Mouse (Mus musculus) MEL (cell line): Measurements from ENCODE around the gene Lrpprc. TPM values are rescaled to one million over a fixed set of nuclear protein-coding genes. Genes with fewer than 3 reads are reported as not detected.

Experiments used
- DNase-seq: peaks from one replicate; pipeline ENCODE4 v3.0.0; 2011; ENCODE audit warnings: low read depth, low spot score
- H3K27ac ChIP-seq: 2 replicates; pipeline ENCODE4 v1.5.1; 2012; ENCODE audit warnings: low read depth, mild to moderate bottlenecking, control low read depth, low read length, moderate library complexity; ENCODE audit not compliant: control insufficient read depth
- H3K27me3 ChIP-seq, 2 experiments: fragments of 150-350 bp in 1 of 2; sonication (generic) in 1 of 2; 2 replicates each; pipeline ENCODE4 v1.6.1; 2012; ENCODE audit warnings: low read length in 2 of 2, mild to moderate bottlenecking in 2 of 2, improper control_type of control experiment in 1 of 2, moderate library complexity in 1 of 2; ENCODE audit not compliant: insufficient read depth in 2 of 2, control insufficient read depth in 1 of 2
- H3K36me3 ChIP-seq, 2 experiments: 2 replicates each; pipeline ENCODE4 v1.6.1; 2012 to 2014; ENCODE audit warnings: low read length in 2 of 2, improper control_type of control experiment in 1 of 2, inconsistent platforms in 1 of 2, mild to moderate bottlenecking in 1 of 2; ENCODE audit not compliant: insufficient read depth in 2 of 2, control insufficient read depth in 1 of 2
- H3K4me1 ChIP-seq, 2 experiments: fragments of 150-350 bp in 1 of 2; sonication (generic) in 1 of 2; 2 replicates each; pipeline ENCODE4 v1.6.1; 2012; ENCODE audit warnings: low read length in 2 of 2, improper control_type of control experiment in 1 of 2, mild to moderate bottlenecking in 1 of 2; ENCODE audit not compliant: insufficient read depth in 2 of 2, control insufficient read depth in 1 of 2
- H3K4me3 ChIP-seq, 2 experiments: fragments of 150-350 bp in 1 of 2; sonication (generic) in 1 of 2; 2 replicates each; pipeline ENCODE4 v1.5.1; 2012; ENCODE audit warnings: low read depth in 2 of 2, low read length in 2 of 2, mild to moderate bottlenecking in 2 of 2, moderate library complexity in 2 of 2, control low read depth in 1 of 2, improper control_type of control experiment in 1 of 2; ENCODE audit not compliant: control insufficient read depth in 1 of 2, insufficient read depth in 1 of 2
- H3K79me2 ChIP-seq: 2 replicates; pipeline ENCODE4 v1.6.1; 2012; ENCODE audit warnings: mild to moderate bottlenecking, low read length, moderate library complexity; ENCODE audit not compliant: control insufficient read depth, poor library complexity, insufficient read depth
- H3K9ac ChIP-seq: 2 replicates; pipeline ENCODE4 v1.6.1; 2012; ENCODE audit warnings: low read depth, mild to moderate bottlenecking, control low read depth, low read length, moderate library complexity; ENCODE audit not compliant: control insufficient read depth, poor library complexity, severe bottlenecking
- H3K9me3 ChIP-seq: fragments of 150-350 bp; sonication (generic); replicated peaks from 2 replicates; pipeline ENCODE4 v1.6.1; 2012; ENCODE audit warnings: mild to moderate bottlenecking, low read length, improper control_type of control experiment, moderate library complexity; ENCODE audit not compliant: insufficient read depth
- BHLHE40 ChIP-seq: IDR thresholded peaks from 2 replicates; pipeline ENCODE4 v1.6.1; 2012; ENCODE audit warnings: low read depth, mild to moderate bottlenecking, inconsistent platforms, low read length, improper control_type of control experiment, borderline replicate concordance
- CHD1 ChIP-seq: IDR thresholded peaks from 2 replicates; pipeline ENCODE4 v1.6.1; 2012; ENCODE audit warnings: low read depth, mild to moderate bottlenecking, inconsistent platforms, low read length, improper control_type of control experiment
- CHD2 ChIP-seq: IDR thresholded peaks from 2 replicates; pipeline ENCODE4 v1.6.1; 2011; ENCODE audit warnings: low read length, improper control_type of control experiment
- CTCF ChIP-seq, 3 experiments: IDR thresholded peaks in 2 of 3; conservative IDR thresholded peaks in 1 of 3; 2 replicates each; pipeline ENCODE4 v1.5.1; 2011 to 2012; ENCODE audit warnings: low read length in 3 of 3, low read depth in 2 of 3, mild to moderate bottlenecking in 2 of 3, improper control_type of control experiment in 1 of 3, inconsistent platforms in 1 of 3, mixed read lengths in 1 of 3, moderate library complexity in 1 of 3; ENCODE audit not compliant: control insufficient read depth in 1 of 3, insufficient read depth in 1 of 3, poor library complexity in 1 of 3, severe bottlenecking in 1 of 3
- ELF1 ChIP-seq: IDR thresholded peaks from 2 replicates; pipeline ENCODE4 v1.6.1; 2014; ENCODE audit warnings: low read depth, mild to moderate bottlenecking, inconsistent platforms, low read length, improper control_type of control experiment, moderate library complexity
- ETS1 ChIP-seq: IDR thresholded peaks from 2 replicates; pipeline ENCODE4 v1.6.1; 2012; ENCODE audit warnings: low read depth, mild to moderate bottlenecking, inconsistent platforms, low read length, improper control_type of control experiment, moderate library complexity
- MEF2A ChIP-seq: IDR thresholded peaks from 2 replicates; pipeline ENCODE4 v1.6.1; 2014; ENCODE audit warnings: low read depth, mild to moderate bottlenecking, inconsistent platforms, low read length, improper control_type of control experiment; ENCODE audit not compliant: poor library complexity, insufficient replicate concordance, severe bottlenecking; ENCODE audit errors: extremely low read depth
- MYB ChIP-seq: IDR thresholded peaks from 2 replicates; pipeline ENCODE4 v1.6.1; 2011; ENCODE audit warnings: mild to moderate bottlenecking, low read depth, low read length, improper control_type of control experiment
- MYC ChIP-seq: IDR thresholded peaks from 2 replicates; pipeline ENCODE4 v1.6.1; 2011; ENCODE audit warnings: low read depth, mild to moderate bottlenecking, low read length, improper control_type of control experiment, moderate library complexity
- NRF1 ChIP-seq: IDR thresholded peaks from 2 replicates; pipeline ENCODE4 v1.6.1; 2014; ENCODE audit warnings: low read depth, mild to moderate bottlenecking, inconsistent platforms, low read length, improper control_type of control experiment, moderate library complexity; ENCODE audit not compliant: poor library complexity, insufficient read depth, severe bottlenecking
- POLR2AphosphoS2 ChIP-seq: IDR thresholded peaks from 2 replicates; pipeline ENCODE4 v1.6.1; 2011; ENCODE audit warnings: low read length, improper control_type of control experiment
- RCOR1 ChIP-seq: IDR thresholded peaks from 2 replicates; pipeline ENCODE4 v1.6.1; 2012; ENCODE audit warnings: low read depth, mild to moderate bottlenecking, inconsistent platforms, low read length, improper control_type of control experiment
- SIN3A ChIP-seq: IDR thresholded peaks from 2 replicates; pipeline ENCODE4 v1.6.1; 2012; ENCODE audit warnings: low read length, improper control_type of control experiment, inconsistent platforms
- polyA plus RNA-seq, 2 experiments: library from polyadenylated mRNA; stranded (reverse) in 1 of 2; unstranded in 1 of 2; fragments of >175 nt in 1 of 2; fragments of >200 nt in 1 of 2; gene quantifications; 2 replicates each; pipeline versions ENCODE4 v1.2.1 to v1.2.4; 2012; ENCODE audit warnings: low replicate concordance in 2 of 2, low read depth in 1 of 2; ENCODE audit not compliant: insufficient read length in 2 of 2, insufficient read depth in 1 of 2, missing spikeins in 1 of 2
- total RNA-seq: library from RNA; depleted of rRNA; stranded (reverse); fragments of 300-350 nt; gene quantifications from 2 replicates; pipeline ENCODE4 v1.2.3, GENCODE M21; 2012

Lrpprc gene
- total and polyA plus RNA-seq, 3 experiments, result 82.6 to 204 (median 99.1) TPM

GRCm38 (mm10) chr17:84747212-84747611, 43.4 kb downstream of the Lrpprc start:
- Histone ChIP-seq H3K4me3 (no peak overlapping the region), H3K4me1 (peaks cover 0 to 1% of the 10 kb centered on the region in 2 experiments; a peak in 1 of 4 replicates), H3K9me3 (no peaks in the 10 kb centered on the region), H3K27ac (no peak overlapping the region), H3K9ac (no peak overlapping the region), H3K27me3 (no peaks in the 10 kb centered on the region), H3K36me3 (peaks cover 0 to 20% of the 10 kb centered on the region in 2 experiments; a peak in 3 of 4 replicates), H3K79me2 (no peaks in the 10 kb centered on the region)
- TF ChIP-seq ELF1, result no peak
- no peak for DNase-seq

DNA sequence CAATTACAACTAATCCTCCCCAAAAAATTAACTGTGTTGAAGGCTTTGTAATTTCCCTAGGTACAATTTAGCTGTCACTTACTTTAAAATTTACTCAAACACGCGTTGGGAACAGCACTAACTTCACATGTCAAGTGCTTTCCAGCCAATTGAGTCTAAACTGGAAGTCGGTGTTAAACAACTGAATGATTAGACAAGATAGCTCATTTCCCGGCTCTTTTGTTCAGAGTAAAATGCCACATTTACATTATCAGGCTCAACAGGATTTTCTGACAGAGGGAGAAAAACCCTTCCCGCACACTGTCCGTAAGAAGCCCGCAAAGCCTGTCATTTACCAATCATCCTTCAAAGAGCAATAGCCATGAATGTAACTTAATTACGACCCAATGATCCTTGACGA, 45.6 kb downstream of the Lrpprc start:
- Histone ChIP-seq H3K9ac (no peak overlapping the region), H3K27me3 (no peaks in the 10 kb centered on the region), H3K36me3 (peaks cover 0 to 18% of the 10 kb centered on the region in 2 experiments; a peak in 3 of 4 replicates), H3K27ac (no peak overlapping the region), H3K79me2 (no peaks in the 10 kb centered on the region), H3K9me3 (no peaks in the 10 kb centered on the region), H3K4me1 (peaks cover 0 to 1% of the 10 kb centered on the region in 2 experiments; a peak in 1 of 4 replicates), H3K4me3 (no peak overlapping the region)
- no peak for DNase-seq
- TF ChIP-seq CHD1 (no peak), MEF2A (no peak), MYC (no peak), CHD2 (no peak), BHLHE40 (no peak), ETS1 (no peak), SIN3A (no peak), POLR2AphosphoS2 (no peak)

- Histone ChIP-seq H3K4me3 (no peak overlapping the region), H3K27ac (no peak overlapping the region), H3K36me3 (peaks cover 0 to 17% of the 10 kb centered on the region in 2 experiments; a peak in 3 of 4 replicates), H3K27me3 (no peaks in the 10 kb centered on the region), H3K9ac (no peak overlapping the region), H3K9me3 (no peaks in the 10 kb centered on the region), H3K4me1 (peaks cover 0 to 1% of the 10 kb centered on the region in 2 experiments; a peak in 1 of 4 replicates), H3K79me2 (no peaks in the 10 kb centered on the region)
- DNase-seq, result no peak
- TF ChIP-seq ETS1, result no peak
- no peak for TF ChIP-seq RCOR1
- TF ChIP-seq MYC, result no peak
- no peak for TF ChIP-seq MYB
- TF ChIP-seq CTCF (IDR thresholded peaks at IDR 0.05 in 2 of 3, conservative IDR thresholded peaks at IDR 0.05 in 1 of 3; ENCODE audit: control insufficient read depth in 1 of 3, insufficient read depth in 1 of 3, low read depth in 2 of 3, low read length in 3 of 3, poor library complexity in 1 of 3, severe bottlenecking in 1 of 3), result no peak
- no peak for TF ChIP-seq MEF2A
- TF ChIP-seq NRF1, result no peak
These were observed 46.3 kb downstream of the Lrpprc start for GRCm38 (mm10) chr17:84744256-84744655.
